Mouse (Mus musculus): ENCODE results near the gene Npy4r.

The Npy4r gene

DNA sequence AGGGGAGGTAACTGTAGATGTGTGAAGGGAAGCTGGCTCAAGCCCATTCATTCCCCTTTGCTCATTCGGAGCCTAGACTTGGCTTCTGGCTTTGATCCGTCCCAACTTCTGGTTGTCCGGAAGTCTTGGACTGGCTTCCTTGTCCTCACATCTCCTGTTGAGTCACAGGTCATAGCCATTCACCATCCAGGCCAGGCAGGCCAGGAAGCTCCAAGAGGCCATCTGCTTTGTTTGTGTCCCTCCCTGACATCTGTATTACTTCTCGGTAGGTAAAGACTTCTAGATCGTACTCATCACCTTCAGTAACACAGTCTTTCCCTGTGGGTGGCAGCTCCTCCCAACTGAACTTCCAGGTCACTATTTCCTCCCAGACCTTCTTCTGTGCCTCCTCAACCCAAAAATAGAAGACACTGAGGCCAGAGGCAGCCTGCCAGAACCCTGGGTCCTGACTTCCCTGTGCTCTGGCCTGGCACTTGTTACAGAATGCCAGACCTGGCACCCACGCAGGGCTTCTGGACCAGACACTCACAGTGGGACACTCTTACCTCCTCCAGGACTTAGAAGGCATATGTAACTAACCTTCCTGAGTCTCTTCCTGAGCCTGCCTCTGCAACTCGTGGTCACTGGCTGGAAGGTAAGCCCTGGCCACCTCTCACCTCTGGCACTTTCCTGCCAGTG, 33.1 kb downstream of the Npy4r start:
- DNase-seq (ENCODE audit: low spot score in 2 of 2): no peak

DNA sequence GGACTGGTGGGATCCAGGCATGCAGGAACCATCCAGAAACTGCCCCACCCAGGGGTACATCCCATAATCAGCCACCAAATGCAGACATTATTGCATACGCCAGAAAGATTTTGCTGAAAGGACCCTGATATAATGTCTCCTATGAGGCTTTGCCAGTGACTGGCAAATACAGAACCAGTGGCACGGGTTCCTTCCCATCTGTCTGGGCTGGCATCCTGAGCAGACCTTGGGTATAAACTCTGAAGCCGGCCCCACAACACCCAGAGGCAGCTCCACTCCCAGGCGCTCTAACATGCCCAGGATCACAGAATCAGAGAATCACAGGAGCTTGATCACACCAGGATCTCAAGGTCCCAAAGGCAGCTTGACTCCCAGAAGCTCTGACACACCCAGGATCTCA, 38.0 kb downstream of the Npy4r start:
- no peak for DNase-seq (ENCODE audit: low spot score in 2 of 2)

DNA sequence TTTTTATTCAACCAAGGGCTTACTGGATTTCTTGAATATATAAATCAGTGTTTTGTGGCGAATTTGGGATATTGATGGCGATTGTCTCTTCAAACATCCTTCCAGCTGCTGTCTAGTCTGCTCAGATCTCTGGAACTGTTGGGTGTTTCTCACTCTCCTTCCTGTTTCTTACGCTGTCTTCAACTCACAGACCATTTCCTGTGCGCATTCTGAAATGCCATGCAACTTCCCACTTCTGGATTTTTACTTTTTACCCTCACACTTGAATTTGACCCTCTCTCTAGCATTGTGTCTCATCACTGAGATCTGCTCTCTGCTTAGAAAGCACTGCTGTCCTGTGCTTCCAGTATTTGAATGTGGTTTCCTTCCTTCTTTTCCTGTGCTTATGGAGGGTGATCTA, 44.7 kb downstream of the Npy4r start:
- DNase-seq (ENCODE audit: low spot score in 2 of 2): no peak

DNA sequence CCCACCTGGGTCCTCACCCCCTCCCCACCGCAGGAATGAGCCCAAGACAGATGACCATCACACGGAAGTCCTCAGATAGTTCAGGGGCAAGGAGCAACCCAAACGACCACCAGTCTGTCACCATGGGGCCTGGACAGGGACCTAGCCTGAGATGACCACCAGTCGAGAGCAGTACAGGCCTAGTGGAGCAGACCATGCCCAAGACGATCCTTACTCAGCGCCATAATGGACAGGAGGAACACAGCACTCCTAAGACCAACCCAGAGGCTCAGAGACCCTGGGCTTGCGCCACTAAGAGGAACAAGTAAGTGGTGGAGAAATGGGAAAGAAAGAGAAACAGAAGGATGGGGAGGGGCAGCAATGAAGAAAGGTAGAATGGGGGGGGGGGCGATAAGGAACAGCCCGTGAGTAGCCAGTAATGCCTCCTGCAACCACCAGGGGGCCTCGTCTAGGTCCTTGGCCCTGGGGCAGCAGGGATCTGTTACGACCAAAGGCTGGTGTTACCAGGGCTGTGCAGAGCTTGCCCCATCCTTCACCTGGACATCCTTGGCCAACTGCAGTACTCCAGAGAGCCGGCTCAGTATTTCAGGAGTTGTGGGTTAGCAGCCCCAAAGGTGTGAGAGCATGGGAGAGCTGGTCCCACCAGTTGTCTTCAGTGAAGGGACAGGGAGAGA, 45.8 kb downstream of the Npy4r start:
- no peak for DNase-seq (ENCODE audit: low spot score in 2 of 2)

DNA sequence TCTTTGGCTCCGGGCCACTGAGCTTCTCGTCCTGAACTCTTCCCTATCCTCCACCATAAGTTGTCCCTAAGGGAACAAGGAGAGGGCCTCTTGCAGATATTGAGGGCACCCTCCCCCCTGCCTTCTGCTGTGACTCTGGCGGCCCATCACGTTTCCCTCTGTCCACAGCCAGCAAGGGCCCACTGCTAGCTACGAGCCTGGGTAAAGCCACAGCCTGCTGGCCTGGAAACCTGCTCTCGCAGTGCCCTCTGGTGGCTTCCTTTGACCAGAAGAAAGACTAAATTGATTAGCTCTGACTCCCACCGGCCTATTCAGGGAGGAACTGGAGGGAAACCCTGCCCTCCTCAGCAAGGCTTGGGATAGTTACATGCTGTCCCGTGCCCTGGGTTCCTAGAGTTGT, 47.4 kb downstream of the Npy4r start:
- peak in 1 of 2 experiments; percentile 50 for DNase-seq (ENCODE audit: low spot score in 2 of 2)

DNA sequence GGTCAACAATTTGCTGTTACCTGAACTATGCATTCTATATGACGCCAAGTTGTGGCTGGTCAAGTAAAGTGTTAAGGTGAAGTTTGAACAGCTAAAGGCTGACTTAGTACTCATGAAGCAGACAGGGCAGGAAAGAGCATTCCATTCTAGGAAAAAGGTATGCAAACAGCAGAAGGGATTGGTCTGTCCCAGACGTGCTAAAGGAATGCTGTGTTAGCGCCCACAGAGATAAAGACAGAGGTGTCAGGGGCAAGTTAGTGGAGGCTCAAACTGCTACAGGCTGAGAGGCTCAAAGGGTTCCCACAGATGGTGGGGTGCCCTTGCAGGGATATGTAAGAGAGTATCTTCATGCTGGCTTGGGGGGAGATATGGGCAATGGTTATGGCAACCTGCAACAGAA, 48.4 kb downstream of the Npy4r start:
- DNase-seq (ENCODE audit: low spot score in 2 of 2): no peak

DNA sequence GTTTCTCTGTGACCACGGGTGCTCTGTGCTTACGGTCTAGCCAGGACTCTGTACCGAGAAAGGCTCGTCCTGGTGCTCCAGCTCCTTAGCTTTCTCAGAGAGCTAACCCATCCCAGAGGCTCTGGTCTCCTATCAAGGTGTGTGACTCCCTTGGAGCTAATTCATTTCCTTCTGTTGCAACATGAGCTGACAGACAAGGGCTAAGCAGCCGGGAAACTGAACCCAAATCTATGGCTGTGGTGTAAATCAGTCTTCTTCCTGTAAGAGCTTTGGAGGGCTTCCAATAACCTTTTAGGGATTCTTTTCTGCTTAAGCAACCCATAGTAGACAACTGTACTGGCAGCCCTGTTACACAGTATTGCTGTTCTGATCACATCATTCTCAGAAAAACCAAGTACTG, 49.7 kb downstream of the Npy4r start, which contains the start of gene A630023A22Rik:
TSS of gene A630023A22Rik (minus strand) at position 154 of the 400 bp plus-strand sequence.
- DNase-seq (ENCODE audit: low spot score in 2 of 2): no peak

DNA sequence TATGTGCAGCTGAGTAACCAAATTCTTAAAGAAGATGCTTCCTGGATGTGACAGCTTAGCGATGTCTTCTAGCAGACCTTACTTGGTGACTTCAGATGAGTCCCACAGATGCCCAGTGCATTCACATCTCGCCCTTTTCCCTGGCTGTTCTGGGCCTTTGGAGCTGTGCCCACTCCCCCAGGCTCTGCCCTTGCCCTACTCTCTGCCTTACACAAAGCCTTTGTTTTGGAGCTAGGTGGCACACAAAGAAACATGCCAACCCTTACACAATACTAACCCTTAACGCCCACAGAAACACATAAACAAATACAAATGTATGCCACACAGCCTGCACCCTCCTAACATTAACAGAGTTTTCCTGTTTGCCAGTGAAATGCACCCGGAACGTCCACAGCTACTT, 56.1 kb downstream of the Npy4r start:
- DNase-seq (ENCODE audit: low spot score in 2 of 2): no peak
